Mouse (Mus musculus) G1E (cell line): ENCODE results near the gene Nelfb. TPM values are rescaled to one million over a fixed set of nuclear protein-coding genes. Genes with fewer than 3 reads are reported as not detected.
A peak's percentile ranks its signal among the peaks of the same experiment; 100 is the strongest.

Source experiments
- ATAC-seq: 2 replicates; pipeline ENCODE4 v1.8.0; 2016; ENCODE audit warnings: mild to moderate bottlenecking; ENCODE audit not compliant: insufficient number of reproducible peaks, poor library complexity, low FRiP score, severe bottlenecking; ENCODE audit errors: extremely low read depth
- DNase-seq: peaks from one replicate; pipeline ENCODE4 v3.0.0; 2012; ENCODE audit warnings: low spot score
- H3K27me3 ChIP-seq: 2 replicates; pipeline ENCODE4 v1.6.1; 2012; ENCODE audit warnings: mild to moderate bottlenecking, low read length, inconsistent platforms; ENCODE audit not compliant: insufficient read depth
- H3K36me3 ChIP-seq: replicated peaks from 2 replicates; pipeline ENCODE3; 2012; ENCODE audit warnings: mild to moderate bottlenecking, inconsistent platforms
- H3K4me1 ChIP-seq: 2 replicates; pipeline ENCODE4 v1.6.1; 2012; ENCODE audit warnings: low read depth, low read length, inconsistent platforms, mixed read lengths; ENCODE audit not compliant: insufficient read depth
- H3K4me3 ChIP-seq: 2 replicates; pipeline ENCODE4 v1.5.1; 2012; ENCODE audit warnings: low read depth, mild to moderate bottlenecking, inconsistent platforms, low read length, moderate library complexity, mixed read lengths
- H3K9me3 ChIP-seq: replicated peaks from 2 replicates; pipeline ENCODE4 v1.6.1; 2012; ENCODE audit warnings: inconsistent platforms
- CTCF ChIP-seq: IDR thresholded peaks from 2 replicates; pipeline ENCODE4 v1.5.1; 2012; ENCODE audit warnings: low read depth, low read length, inconsistent platforms, mixed read lengths
- GATA1 ChIP-seq: IDR thresholded peaks from 2 replicates; pipeline ENCODE4 v1.6.1; 2012; ENCODE audit warnings: borderline replicate concordance, low read length, inconsistent platforms, mixed read lengths
- GATA2 ChIP-seq: IDR thresholded peaks from 2 replicates; pipeline ENCODE4 v1.6.1; 2012; ENCODE audit warnings: low read depth, low read length, inconsistent platforms, borderline replicate concordance
- POLR2AphosphoS5 ChIP-seq: IDR thresholded peaks from 2 replicates; pipeline ENCODE4 v1.6.1; 2012; ENCODE audit warnings: low read depth, low read length, inconsistent platforms; ENCODE audit not compliant: insufficient replicate concordance
- TAL1 ChIP-seq: conservative IDR thresholded peaks from 2 replicates; pipeline ENCODE4 v1.6.1; 2012; ENCODE audit warnings: low read depth, low read length, inconsistent platforms, mixed read lengths
- polyA plus RNA-seq: library from polyadenylated mRNA; stranded (reverse); fragments of >175 nt; gene quantifications from 2 replicates; pipeline ENCODE4 v1.2.3, GENCODE M21; 2012
- total RNA-seq, 2 experiments: library from RNA; stranded (forward) in 1 of 2; stranded (reverse) in 1 of 2; fragments of 200-1000 nt in 1 of 2; fragments of >200 nt in 1 of 2; fragmentation: Nextera tagmentation in 1 of 2; gene quantifications; 2 replicates each; pipeline ENCODE4 v1.2.3; 2014 to 2017

The Nelfb gene
- total and polyA plus RNA-seq, 3 experiments: 26.9 to 80.7 (median 54.6) TPM

- H3K27me3 ChIP-seq: 0 out of 2 replicates have a peak, but pooled peaks cover 3% of the 10 kb centered on the region
- H3K9me3 ChIP-seq: no peaks in the 10 kb centered on the region
- H3K4me1 ChIP-seq: peaks cover 24% of the 10 kb centered on the region
- TF ChIP-seq GATA1: no peak
- no peak for TF ChIP-seq CTCF
- TF ChIP-seq GATA2: no peak
- peak; percentile 89; the same call in 1 of the 2 replicates for TF ChIP-seq POLR2AphosphoS5
- H3K4me3 ChIP-seq: no peak overlapping the region
- peaks cover 30% of the 10 kb centered on the region for H3K36me3 ChIP-seq
- no peak for ATAC-seq
- DNase-seq: no peak
These were observed 10.1 kb upstream of the Nelfb start for GRCm38 (mm10) chr2:25221331-25221772.

- DNase-seq (no peak), ATAC-seq (no peak)
- Histone ChIP-seq H3K27me3 (peaks cover 19% of the 10 kb centered on the region), H3K36me3 (peaks cover 22% of the 10 kb centered on the region), H3K9me3 (no peaks in the 10 kb centered on the region), H3K4me1 (peaks cover 20% of the 10 kb centered on the region), H3K4me3 (no peak within 1 kb of the TSS)
- TF ChIP-seq GATA2 (no peak), GATA1 (no peak), CTCF (no peak), TAL1 (no peak), POLR2AphosphoS5 (no peak)
These were observed 7.2 kb upstream of the Nelfb start, which contains the start of gene Fam166a for GRCm38 (mm10) chr2:25218445-25218844. TSS of gene Fam166a (plus strand) at chr2:25218745.

- no peak overlapping the region for H3K4me3 ChIP-seq
- H3K27me3 ChIP-seq: peaks cover 19% of the 10 kb centered on the region
- peaks cover 18% of the 10 kb centered on the region for H3K36me3 ChIP-seq
- no peak for TF ChIP-seq POLR2AphosphoS5
- no peak for TF ChIP-seq CTCF
- TF ChIP-seq GATA2: no peak
- no peak for TF ChIP-seq GATA1
- no peak for TF ChIP-seq TAL1
- H3K4me1 ChIP-seq: peaks cover 26% of the 10 kb centered on the region
- no peak for DNase-seq
- no peak for ATAC-seq
- H3K9me3 ChIP-seq: no peaks in the 10 kb centered on the region
These were observed 6.4 kb upstream of the Nelfb start for GRCm38 (mm10) chr2:25217666-25218065.

GRCm38 (mm10) chr2:25214444-25214843 lies 3.2 kb upstream of the Nelfb start, which contains the start of gene Stpg3:
TSS of gene Stpg3 (minus strand) at chr2:25214637.
- Histone ChIP-seq H3K9me3 (no peaks in the 10 kb centered on the region), H3K27me3 (peaks cover 19% of the 10 kb centered on the region), H3K4me1 (peaks cover 38% of the 10 kb centered on the region), H3K4me3 (no peak within 1 kb of the TSS), H3K36me3 (peaks cover 11% of the 10 kb centered on the region)
- DNase-seq (no peak), ATAC-seq (no peak)
- TF ChIP-seq GATA2: no peak
- no peak for TF ChIP-seq GATA1
- no peak for TF ChIP-seq POLR2AphosphoS5
- TF ChIP-seq TAL1: no peak
- TF ChIP-seq CTCF: no peak

- Histone ChIP-seq H3K4me3 (no peak overlapping the region), H3K4me1 (peaks cover 42% of the 10 kb centered on the region), H3K27me3 (peaks cover 17% of the 10 kb centered on the region), H3K9me3 (no peaks in the 10 kb centered on the region), H3K36me3 (peaks cover 20% of the 10 kb centered on the region)
- ATAC-seq (no peak), DNase-seq (no peak)
- TF ChIP-seq TAL1 (no peak), GATA1 (no peak)
These were observed 2.1 kb upstream of the Nelfb start for GRCm38 (mm10) chr2:25213266-25213865.

- ATAC-seq (no peak), DNase-seq (no peak)
- TF ChIP-seq POLR2AphosphoS5 (no peak), GATA2 (no peak), CTCF (no peak), TAL1 (no peak), GATA1 (no peak)
- Histone ChIP-seq H3K9me3 (no peaks in the 10 kb centered on the region), H3K4me3 (peak overlapping the region; percentile 90), H3K4me1 (peaks cover 63% of the 10 kb centered on the region), H3K36me3 (peaks cover 47% of the 10 kb centered on the region), H3K27me3 (peaks cover 9% of the 10 kb centered on the region)
These were observed 603 bp downstream of the Nelfb start for GRCm38 (mm10) chr2:25210686-25211085.
